Mouse (Mus musculus) megakaryocyte-erythroid progenitor cell, adult 5-6 weeks (primary cell): ENCODE measurements around the gene Psme1. TPM values are rescaled to one million over a fixed set of nuclear protein-coding genes. Genes with fewer than 3 reads are reported as not detected.
A peak's percentile ranks its signal among the peaks of the same experiment; 100 is the strongest.

Experiments
- ATAC-seq: replicated peaks from 2 replicates; pipeline ENCODE4 v1.8.0; 2016; ENCODE audit warnings: mild to moderate bottlenecking, inconsistent platforms; ENCODE audit not compliant: severe bottlenecking, poor library complexity, low FRiP score, low TSS enrichment
- total RNA-seq, 2 experiments: library from RNA; stranded (forward) in 1 of 2; stranded (reverse) in 1 of 2; fragments of 200-1000, 215-1000 nt in 1 of 2; fragments of >200 nt in 1 of 2; fragmentation: Nextera tagmentation in 1 of 2; gene quantifications; 2 replicates each; pipeline ENCODE4 v1.2.3; 2014 to 2017

Psme1 gene
- total RNA-seq, 2 experiments from 2014 or later = 300 to 359 TPM

DNA sequence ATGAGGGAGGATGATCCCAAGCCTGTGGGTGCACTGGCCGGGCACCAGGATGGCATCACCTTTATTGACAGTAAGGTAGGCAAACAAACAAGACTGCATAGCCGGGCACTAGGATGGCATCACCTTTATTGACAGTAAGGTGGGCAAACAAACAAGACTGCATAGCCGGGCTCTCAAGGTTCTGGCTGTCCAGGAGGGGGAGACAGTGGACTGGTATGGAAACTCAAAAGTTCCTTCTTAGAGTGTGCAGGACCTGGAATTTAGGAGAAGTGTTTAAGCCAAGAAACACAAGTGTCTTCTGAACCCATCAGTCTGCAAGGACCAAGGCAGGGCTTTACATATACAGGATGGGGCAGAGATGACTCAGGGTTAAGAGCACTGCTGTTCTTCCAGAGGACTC is 12.2 kb upstream of the Psme1 start:
- ATAC-seq = no peak

DNA sequence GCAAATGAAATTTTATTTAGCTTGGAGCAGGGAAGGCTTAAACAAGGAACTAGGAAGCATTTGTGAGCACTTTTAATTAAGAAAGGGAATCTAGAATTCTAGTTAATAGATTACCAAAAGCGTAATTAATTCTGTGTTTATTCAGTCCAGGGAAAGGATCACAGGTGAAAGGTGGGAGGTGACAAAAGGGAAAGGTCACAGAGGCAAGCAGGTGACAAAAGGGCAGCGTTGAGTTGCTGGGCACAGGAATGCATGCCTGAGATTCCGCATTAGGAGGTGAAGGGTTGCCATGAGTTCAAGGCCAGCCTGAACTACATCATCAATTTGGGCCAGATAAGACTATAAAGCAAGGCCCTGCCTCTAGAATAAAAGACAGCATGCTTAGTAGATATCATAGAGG is 10.4 kb upstream of the Psme1 start:
- no peak for ATAC-seq

DNA sequence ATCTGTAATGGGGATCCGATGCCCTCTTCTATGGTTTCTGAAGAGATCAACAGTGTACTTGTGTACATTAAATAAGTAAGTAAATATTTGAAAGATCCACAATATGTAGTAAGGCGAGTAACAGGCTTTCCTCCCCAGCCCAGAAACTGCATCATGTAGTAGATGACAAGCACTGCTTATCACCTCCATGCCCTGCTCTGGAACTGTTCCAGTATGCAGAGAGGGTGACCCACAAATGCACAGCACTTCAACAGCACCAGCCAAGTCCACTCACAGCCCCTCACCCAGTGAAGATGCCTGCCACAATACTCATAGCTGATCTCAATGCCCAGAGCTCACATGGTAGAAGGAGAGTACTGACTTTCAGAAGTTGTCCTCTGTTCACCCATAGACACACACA is 7.3 kb upstream of the Psme1 start:
- peak; percentile 57 for ATAC-seq

DNA sequence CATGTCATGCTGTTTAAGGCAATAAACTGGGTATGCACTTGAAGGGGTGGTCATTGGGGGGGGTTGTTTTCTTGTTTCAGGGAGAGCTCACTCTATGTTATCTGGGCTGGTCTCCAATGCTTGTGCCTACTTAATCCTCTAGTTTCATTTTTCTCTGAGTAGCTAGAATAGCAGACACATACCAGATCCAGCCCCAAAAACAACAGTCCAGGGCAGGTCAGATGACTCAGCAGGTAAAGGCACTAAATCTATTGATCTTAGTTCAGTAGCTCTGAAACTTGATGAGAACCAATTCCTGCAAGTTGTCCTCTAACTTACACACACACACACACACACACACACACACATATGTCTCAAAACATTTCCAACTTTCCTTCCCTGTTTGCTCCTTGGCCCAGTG is 6.2 kb upstream of the Psme1 start:
- no peak for ATAC-seq

DNA sequence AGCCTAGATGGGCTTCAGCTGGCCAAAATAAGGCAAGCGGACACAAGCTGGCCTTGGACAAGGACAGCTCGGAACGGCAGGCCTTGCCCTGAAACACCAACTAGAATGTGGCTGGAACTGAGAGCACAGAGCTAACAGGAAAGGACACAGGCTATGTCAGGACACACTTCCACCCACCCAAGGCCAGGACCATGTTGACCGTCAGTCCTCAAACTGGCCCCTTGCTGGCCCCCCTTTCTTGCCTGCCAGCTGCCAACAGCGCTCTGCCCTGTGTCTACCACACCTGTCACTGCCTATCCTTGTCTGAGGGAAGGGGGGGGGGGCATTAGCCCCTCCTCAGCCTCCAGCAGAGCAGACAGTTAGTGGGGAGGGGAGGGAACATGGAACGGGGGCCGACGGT is 2.6 kb upstream of the Psme1 start, which contains the start of gene Fitm1:
Gene Fitm1 (plus strand): TSS at position 316 of the 400 bp plus-strand sequence.
- no peak for ATAC-seq

DNA sequence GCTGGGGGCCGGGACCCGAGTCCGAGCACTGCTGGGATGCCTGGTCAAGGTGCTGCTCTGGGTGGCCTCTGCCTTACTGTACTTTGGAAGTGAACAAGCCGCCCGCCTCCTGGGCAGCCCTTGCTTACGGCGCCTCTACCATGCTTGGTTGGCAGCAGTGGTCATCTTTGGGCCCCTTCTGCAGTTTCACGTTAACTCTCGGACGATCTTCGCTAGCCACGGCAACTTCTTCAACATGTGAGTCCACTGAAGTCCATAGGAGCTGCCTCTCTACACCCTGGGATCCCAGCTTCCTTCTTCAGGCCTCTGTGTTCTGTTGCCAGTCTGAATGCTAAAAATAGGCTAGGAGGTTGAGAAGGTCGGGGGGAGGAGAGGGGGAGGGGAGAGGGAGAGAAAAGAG is 2.2 kb upstream of the Psme1 start:
- ATAC-seq = no peak

DNA sequence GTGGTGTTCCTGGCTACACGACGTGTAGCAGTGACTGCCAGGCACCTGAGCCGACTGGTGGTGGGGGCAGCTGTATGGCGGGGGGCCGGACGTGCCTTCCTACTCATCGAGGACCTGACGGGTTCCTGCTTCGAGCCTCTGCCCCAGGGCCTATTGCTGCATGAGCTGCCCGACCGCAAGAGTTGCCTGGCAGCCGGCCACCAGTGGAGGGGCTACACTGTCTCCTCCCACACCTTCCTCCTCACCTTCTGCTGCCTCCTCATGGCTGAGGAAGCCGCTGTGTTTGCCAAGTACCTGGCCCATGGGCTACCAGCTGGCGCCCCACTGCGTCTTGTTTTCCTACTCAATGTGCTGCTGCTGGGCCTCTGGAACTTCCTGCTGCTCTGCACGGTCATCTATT is 1.5 kb upstream of the Psme1 start:
- no peak for ATAC-seq

DNA sequence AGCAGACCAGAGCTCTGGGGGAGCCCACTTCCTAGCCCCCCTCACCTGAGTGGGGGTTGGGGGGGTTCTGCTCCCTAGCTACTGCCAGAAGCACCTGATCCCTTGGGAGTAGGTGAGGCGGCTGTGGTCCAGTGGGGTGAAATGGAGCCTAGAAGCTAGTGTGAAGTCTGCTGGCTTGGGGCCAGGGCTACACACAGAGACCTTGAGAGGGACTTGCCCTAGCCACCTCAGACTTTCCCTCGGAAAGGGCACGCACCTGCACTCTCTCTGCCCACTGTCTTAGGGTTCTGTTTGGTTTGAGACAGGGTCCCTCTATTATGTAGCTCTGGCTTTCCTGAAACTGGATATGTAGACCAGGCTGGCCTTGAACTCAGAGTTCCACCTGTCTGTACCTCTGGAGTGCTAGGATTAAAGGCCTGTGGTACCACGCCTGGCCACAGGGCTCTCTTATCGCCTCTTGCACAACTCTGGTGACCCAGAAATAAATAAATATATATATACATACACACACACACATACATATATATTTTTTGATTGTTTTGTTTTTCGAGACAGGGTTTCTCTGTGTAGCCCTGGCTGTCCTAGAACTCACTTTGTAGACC is 846 bp downstream of the Psme1 start:
- ATAC-seq = peak; percentile 69

DNA sequence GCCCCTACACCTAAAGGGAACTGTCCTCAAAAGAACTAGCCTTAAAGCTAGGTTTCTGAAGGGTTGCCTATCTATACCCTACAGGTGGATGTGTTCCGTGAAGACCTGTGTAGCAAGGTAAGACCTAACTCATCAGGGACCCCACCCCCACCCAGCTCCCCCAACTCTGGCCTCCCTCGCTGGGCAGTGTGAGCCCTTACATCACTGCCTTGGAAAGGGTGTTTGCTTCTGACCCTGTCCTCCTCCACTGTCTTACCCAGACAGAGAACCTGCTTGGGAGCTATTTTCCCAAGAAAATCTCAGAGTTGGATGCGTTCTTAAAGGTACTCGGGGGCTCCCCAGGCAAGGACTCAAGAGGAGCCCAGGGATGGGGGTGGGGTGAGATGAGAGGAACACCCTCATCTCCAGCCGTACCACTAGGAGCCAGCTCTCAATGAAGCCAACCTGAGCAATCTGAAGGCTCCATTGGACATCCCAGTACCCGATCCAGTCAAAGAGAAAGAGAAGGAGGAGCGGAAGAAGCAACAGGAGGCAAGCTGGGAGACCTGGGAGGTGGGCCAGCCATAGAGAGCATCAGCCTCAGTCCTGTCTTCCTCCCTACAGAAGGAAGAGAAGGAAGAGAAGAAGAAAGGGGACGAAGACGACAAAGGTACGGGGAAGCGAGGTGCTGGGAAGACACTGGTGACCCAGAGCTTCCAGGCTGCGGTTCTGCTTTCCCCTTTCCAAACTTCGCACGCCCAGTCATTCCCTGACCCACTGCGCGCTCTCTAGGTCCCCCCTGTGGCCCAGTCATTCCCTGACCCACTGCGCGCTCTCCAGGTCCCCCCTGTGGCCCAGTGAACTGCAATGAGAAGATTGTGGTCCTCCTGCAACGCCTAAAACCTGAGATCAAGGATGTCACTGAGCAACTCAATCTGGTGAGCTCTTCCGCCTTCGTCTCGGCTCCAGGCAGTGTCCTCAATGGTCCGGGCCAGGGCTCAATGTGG is 1.9 kb downstream of the Psme1 start:
- no peak for ATAC-seq

DNA sequence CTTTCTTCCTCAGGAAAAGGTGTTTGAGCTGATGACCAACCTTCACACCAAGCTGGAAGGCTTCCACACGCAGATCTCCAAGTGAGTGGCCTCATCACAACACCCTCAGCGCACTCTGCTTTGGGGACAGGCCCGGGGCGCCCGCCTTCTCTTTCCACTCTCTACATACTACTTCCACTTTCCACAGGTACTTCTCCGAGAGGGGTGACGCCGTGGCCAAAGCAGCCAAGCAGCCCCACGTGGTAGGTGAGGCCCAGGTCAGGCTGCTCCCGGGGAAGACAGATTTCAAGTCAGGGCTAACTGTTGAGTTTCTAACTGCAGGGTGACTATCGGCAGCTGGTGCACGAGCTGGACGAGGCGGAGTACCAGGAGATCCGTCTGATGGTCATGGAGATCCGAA is 2.8 kb downstream of the Psme1 start:
- ATAC-seq = no peak

DNA sequence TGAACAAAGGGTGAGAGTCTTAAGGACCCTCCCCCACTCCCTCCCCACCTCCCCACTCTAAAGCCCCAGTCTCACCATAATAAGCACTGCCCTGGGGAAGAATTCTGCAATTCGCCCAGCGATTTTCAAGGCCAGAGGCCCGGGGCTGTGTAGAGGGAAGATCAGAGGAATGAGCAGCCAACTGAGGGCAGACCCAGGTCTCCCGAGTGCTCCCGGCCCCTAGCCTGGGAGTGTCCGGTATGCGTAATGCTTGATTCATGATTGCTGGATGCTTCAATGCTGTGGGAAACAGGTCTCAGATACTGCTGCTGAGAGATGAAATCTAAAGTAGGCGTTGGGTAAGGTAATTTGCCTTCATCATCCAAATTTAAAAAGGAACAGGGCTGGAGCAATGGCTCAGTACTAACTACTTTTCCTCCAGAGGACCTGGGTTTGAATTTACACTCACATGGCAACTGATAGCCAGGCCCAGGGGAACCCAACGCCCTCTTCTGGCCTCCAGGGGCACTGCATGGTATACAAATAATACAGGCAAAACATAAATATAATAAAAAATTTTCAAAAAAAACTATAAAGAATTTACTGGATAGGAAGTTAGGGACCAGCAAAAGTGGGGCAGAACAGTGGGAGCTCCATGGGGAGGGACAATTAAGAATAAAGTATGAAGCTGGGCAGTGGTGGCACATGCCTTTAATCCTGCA is 4.2 kb downstream of the Psme1 start:
- ATAC-seq = no peak

DNA sequence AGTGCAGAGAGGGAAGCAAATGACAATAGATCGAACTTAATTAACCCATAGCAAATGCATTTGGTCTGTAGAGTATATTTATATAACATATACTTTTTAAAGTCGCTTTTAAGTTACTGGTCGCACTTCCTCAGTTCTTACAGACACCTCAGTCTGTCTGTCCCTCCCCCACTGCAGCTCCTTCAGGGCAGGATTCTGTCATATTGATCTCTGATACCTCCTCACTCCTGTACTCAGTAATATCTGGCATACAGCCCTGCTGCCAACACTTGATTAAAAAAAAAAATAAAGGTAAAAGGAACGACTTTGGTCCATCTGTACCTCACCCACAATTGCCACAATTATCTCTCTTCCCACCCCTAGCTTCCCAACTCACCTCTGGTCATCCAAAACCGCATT is 6.4 kb downstream of the Psme1 start:
- no peak for ATAC-seq

DNA sequence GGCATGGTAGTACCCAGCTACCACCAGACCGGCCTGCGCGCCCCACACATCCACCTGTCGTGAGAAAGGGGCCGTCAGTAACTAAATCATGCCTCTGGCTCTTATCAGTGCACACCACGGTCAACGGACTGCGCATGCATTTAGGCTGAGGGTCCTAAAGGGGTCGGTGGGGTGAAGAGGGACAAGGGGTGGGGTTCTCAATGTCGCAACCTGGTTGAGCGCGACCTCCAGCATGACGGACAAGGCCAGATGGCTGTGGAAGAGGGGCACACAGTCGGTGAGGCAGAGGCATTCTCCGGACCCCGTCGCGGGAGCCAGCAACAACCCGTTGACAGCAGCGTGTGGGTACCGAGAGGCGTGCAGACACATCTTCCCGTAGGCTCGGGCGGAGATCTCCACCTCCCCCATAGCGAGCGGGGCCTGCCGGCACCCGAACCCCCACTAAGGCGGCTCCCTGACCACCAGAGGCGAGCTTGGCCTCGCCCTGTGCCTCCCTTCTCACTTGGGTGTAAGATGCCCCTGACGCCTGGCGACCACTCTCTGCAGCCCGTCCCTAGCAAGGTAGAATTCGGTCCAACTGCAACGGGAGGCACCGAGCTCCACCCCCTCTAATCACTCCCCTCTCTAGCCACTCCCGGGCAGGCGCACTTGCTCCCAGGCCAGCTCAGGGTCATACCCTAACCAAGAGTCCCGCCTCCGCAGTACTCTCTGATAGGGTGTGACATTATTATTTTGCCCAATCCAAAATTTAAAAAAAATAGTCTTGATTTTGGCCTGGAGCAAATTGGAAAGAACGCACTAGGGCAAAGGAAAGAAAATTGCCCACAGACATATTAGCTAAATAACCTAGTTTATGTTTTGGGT is 7.0 kb downstream of the Psme1 start, which contains the start of gene Emc9:
Gene Emc9 (minus strand): TSS at position 601 of the 864 bp plus-strand sequence.
- peak; percentile 85 for ATAC-seq

DNA sequence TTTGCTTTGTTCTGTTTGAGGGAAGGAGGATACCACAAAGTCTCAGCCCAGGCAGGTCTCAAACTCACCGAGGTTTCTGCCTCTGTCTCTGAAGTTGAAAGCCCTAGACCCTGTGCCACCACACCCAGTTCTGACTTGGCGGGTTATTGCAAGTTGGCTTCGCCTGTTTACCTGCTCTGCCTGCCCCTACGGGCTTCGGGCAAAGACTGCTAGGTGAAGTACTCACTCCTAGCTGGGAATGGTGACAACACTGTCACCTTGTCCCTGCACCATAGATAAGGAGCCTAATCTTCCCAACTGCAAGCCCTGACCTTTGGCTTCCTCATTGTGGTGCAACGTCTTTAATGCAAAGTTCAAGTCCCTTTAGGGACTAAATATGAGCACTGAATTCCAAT is 7.6 kb downstream of the Psme1 start:
- ATAC-seq = peak; percentile 12

DNA sequence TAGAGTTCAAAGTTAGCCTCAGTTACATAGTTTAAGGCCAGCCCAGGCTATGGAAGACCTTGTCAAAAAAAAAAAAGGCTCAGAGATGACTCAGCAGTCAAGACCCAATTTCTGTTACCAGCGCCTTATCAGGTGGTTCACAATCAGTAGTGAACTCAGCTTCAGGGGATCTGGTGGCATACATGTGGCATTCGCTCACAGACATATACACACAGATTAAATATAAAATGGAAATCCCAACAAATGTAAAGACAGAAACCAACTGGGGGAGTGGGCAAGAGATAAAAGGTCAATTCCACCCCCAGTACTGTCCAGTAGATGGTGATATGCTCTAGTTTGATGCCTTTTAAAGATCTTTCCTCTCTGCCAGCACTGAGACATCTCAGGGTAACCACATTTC is 8.2 kb downstream of the Psme1 start:
- ATAC-seq = peak; percentile 50

DNA sequence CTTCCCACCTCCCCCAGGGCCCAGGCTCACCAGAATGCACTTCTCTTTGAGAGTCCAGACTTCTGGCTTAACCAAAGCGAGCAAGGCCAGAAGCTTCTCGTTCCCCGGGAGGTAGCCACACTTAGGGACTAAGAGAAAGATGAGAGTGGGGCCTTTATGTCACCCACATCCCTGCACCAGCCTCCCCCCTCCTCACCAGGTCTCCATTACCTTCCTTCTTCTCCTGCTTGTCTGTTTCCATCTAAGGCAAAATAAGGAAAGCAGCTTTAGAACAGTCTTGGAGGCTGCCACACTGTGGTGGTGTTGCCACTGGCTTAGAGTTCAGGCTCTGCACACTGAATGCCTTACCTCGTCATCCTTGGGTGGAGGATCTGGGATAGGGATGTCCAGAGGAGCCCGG is 11.3 kb downstream of the Psme1 start:
- no peak for ATAC-seq

DNA sequence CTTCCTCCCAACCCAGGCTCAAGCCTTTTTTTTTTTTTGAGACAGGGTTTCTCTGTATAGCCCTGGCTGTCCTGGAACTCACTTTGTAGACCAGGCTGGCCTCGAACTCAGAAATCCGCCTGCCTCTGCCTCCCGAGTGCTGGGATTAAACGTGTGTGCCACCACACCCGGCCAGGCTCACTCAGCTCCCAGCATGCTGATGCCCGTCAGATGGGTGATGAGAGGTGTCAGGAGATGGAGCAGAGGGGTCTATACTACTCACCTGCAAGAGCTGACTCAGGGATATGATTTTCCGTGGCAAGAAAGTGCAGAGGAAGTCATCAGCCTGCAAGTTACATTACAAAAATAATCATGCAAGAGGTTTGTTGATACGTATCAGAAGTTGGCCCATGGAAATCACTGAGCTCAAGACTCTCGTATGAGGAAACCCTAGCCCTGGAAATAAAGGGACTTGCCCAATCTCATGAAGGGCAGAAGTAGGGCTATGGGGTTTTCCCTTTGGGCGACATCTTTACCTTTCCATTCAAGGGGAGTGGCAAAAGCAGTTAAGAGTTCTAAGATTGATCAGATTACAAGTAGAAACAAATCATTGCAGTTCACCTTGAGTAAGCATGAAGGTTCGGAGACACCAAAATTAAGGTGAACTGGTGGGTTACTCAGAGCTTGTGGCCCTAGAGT is 12.0 kb downstream of the Psme1 start:
- no peak for ATAC-seq

DNA sequence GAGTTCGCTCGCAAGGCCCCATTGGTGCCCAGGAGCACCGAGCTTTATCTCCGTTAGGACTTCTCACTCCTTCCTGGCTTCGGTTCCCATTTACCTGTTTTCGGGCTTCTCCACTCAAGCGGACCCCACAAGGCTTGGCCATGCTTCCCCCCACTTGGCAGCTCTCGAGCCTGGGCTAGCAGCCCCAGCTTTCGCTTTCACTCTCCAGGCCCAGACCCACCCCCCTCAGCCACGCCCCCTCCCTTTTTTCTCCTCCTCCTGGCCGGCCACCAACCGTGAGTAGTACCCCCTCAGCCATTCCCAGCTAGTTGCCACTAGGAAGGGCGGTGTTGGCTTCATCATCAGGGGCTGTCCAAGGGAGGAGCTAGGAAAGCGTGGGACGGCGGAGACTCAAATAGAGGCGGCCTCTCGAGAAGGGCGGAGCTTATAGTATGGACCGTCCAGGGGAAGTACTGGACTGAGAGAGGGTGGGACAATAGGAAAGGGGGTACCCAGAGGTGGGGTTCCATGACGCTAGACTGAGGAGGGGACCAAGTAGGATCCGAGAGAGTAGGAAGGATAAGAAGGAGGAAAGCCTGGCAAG is 12.9 kb downstream of the Psme1 start, which contains the start of gene Psme2:
Gene Psme2 (minus strand): TSS at position 366 of the 583 bp plus-strand sequence.
- ATAC-seq = peak; percentile 80
